Mouse (Mus musculus): ENCODE results near the gene Apba1. TPM values are rescaled to one million over a fixed set of nuclear protein-coding genes. Genes with fewer than 3 reads are reported as not detected.
A peak's percentile ranks its signal among the peaks of the same experiment; 100 is the strongest.

Gene Apba1
- total RNA-seq, 4 experiments from 2014 or later: 4.4 to 7.5 (median 5.3) TPM

DNA sequence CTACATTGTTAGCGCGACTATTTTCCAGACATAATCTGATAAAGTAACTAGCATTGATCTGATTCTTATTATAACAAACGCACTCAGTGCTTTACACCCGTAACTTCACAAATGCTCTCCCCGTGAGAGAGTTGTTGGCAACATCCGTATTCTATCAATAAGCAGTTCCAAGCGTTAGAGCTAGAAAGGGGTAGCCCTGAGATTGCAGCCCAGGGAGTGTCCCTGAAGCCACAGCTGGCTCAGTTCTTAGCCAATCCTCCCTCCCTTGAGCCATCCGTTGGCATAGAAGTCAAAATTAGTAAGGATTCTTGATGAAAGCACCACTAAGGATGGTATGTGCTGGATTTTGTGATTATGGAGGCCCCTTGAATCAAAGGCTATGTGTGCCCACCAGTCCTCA lies 48.7 kb downstream of the Apba1 start:
- no peak for DNase-seq

DNA sequence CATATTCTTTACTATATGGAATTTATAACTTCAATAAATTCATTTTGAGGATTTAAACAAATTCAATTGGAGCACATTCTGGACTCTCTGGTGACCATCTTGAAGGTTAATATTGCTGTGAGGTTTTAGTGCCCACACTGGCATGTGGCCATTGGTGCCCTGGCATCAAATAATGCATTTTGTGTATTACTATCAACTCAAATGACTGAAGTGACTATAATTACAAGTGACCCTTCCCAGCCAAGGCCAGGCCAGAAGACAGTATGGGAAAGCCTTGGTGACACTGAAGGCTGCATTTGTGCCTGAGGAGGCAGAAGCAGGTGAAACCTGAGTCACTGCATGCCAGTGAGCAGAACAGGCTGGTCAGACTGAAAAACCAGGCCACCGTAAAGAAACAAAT lies 50.5 kb downstream of the Apba1 start:
- DNase-seq: no peak

DNA sequence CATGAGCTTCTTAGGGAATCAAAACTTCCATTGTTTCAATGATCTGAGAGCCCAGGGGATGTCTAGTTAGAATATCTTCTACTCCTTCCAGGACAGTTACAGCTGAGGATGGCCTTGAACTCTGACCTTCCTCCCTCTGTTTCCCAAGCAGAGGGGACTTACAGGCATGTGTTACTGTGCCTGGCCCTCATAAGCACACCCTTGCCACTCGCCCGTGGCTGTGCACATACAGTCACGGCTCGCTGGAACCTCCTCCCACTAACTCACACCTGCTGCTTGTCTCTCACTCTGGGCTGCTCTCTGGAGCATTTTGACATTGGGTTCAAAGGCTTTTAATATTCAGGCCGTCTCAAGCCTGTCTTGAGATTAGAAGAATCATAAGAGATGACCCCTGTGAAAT lies 51.8 kb downstream of the Apba1 start:
- no peak for DNase-seq

DNA sequence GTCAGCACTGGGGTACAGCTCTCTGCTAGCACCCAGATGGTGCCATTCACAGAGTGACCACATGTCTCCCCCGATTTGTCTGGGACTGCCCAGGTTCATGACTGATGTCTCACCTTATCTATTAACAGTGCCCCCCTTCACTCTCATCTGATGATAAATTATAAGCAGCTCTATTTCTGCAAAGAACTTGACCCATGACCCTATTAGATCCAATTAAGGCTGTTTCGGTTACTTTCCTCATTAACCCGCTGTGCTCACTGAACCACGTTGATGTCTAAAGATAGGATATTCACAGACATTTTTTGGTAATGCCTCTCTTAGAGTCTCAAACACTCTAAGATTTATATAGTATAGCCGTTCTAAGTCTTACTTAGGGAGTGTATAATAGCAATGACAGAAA lies 52.3 kb downstream of the Apba1 start:
- DNase-seq: no peak

DNA sequence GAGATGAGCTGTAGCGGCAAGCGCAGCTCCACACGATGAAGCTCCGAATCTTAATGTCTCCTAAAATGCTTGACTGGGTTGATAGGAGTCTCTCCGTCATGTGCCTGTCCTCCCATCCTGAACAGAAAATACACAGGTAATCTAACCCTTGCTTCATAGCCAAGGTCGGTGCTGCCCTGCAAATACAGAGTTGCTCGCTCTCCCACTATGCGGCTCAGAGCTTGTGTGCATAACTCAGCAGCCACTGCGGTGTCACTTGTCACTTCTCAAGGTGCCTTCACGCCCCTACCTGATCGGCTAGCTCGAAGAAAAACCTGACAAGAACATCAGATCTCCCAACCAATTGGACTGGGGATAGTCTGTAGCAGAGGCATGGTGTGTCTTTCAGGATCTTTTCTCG lies 58.1 kb downstream of the Apba1 start:
- DNase-seq: no peak

DNA sequence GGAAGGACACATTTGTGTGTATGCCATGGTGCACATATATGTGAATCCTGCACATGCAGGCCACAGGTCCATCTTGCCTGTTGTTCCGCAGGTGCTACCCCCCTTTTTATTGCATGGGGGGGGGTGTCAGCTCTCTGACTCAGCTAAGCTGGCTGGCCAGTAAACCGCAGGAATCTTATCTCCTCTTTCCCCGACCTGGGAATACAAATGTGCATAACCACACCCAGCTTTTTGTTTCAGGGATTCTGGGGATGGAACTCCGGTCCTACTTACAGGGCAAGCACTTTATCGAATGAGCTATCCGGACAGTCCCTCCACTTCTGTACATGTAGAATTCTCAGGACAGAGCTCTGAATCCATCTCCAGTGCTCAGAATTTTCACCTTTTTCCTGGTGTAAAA lies 58.5 kb downstream of the Apba1 start:
- no peak for DNase-seq

DNA sequence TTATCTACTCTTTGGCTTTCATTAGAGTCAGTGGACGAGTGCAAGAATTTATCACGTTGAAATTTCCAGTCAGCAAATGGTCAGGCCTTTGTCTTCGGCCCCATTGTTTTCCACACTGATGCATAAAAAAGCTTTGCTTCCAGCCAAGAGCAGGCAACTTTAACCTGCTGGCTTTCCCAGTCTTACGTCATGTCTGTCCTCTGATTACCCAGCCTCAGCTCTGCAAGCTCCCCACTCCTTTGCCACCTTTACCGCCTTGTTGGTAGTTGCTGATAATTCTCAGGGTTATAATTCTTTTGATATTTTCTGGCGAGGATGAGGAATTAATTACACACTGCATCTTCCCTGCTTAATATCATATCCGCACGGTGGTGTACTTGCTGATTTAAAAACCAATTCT lies 61.2 kb downstream of the Apba1 start:
- DNase-seq: no peak

DNA sequence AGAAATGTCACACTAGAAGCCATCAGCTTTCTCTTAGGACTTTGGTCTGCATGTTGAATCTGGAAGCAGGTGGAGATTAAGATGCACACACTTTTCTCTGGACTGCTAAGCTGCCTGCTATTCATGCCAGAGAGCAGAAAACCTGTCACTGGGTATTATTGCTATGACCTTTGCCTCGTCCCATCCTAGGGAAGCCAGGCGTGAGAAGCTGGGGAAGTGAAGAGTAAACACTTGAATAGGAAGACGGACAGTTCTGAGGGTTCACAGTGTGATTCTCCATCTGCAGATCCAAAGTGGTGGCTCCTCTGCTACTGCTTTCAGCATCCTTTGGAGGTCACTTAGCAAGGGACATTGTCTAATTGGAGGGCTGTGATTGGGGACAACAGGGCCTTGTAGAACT lies 63.8 kb downstream of the Apba1 start:
- DNase-seq: no peak

DNA sequence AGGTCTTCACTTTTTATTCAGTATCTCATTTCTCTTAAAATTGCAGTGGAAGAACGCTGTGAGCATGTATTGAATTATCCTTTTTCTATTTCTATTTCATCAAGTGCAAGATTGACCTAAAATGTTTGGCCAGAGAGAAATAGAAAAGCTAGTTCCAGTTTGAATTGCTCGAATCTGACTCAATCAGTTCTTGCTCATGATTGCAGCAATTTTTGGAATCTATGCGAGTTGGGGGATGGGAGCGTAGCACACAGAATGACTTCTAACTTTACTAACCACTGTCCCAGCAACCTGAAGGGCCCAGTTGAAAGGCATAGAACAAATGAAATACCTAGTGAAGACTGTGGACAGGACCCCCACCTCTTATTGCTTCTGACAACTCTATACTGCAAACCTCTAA lies 64.8 kb downstream of the Apba1 start:
- no peak for DNase-seq

DNA sequence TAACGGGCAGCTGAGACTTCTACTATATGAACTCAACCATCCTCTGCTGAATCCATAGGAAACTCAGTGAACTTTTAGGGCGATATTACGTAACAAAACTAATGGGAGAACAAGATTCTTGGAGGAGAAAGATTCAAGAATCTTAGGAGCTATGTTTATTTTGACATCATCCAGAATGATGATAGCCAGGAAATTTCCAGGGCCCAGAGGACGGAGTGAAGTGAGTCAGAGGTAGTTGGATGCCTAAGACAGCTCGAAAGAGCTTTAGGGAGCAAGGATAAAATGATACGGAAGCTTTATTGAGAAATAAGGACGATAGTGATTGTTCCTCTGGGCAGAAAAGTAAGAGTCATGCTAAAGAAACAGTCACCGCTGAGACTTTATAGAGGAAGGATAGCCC lies 67.6 kb downstream of the Apba1 start:
- no peak for DNase-seq

DNA sequence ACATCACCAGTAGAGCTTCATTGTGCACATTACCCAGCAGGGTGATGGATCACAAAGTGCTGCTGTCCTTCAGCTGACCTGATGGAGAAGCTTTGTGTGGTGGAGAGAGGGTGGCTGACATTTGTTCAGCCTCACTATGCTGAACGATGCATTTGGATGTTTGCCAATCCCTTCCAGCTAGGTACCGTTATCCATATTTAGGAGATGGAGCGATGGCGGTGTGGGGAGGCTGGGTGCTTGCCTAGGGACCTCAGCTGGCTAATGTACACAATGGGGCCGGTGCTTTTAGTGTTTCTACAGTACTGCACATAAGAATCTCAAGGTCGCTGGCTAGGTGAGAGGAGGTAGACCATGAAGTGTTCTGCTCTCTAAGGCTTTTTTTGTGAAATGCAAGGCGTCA lies 72.1 kb downstream of the Apba1 start:
- DNase-seq: no peak

DNA sequence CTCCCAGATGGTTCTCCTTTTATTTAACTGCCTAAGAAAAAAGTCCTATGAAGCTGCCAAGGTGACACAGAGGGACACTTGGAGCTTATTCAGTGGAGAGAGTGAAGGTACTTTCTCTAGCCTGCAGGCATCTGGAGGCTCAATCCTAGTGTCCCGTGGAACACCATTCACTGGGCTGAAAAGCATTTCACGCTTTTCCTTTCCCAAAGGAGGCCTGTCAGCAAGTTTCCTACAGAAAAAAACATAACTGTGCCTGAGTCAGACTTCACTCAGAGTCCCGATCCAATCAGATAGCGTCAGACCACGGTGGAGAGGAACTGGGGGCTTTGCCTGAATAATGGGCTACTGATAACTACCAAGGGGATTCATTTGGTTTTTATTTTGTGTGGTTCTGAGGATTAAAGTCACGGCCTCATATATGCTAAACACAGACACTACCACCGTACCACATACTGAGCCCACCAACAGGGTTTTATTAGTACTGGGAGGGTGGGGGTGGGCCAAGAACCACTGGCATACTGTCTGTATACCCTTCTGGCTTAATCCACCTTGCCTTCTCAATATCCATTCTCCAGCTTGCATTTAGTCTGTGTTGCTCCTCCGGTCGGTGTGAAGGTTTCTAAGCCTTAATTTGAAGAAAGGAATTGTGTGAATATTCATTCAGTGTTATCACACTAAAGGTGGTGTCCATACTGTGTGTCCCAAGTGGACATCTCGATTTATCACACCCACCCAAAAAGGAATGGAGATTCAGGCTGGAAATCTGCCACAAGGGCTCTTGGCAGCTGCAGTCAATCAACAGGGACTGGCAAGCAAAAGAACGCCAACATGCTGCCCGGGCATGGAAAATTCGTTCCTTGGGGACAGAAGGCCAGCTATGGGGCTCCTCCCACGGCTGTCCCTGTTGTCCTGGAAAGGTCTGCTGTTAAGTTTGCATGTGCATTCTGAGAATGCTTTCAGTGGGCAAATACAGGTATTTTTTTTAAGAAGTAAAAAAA lies 75.3 kb downstream of the Apba1 start:
- DNase-seq: no peak

DNA sequence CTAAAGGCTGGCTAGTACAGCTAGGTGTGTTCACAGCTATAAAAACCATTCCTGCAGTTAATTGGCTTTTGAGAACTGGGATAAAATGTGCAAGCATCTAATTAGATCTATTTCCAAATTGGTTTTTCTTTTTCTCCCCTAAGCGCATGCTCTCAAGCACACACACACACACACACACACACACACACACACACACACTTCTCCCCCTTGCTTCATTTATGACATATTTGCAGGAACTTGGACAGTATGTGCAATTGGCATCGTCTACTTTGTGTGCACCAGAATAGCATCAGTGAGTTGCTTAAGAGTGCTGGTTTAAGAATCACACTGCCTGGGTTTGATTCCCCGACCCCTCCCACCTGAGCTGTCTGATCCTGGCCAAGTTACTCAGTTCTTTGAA lies 76.0 kb downstream of the Apba1 start:
- DNase-seq: no peak

DNA sequence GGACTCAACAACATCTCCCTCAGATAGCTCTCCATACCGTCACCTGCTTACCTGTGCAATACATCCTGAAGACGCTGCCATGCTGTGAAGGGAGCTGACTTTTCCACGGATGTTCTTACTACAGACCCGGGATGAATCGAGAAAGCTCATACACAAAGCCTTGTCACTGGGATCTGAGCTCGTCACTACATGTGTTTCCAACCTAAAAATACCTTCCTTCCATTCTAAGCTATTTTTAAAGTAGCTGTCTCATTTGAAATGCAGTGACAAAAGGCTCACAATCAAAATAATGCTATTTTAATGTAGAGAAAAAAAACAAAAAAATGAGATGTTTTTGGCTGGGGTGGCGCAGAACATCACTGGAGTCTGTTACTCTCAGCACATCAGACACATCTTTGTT lies 97.1 kb downstream of the Apba1 start:
- no peak for DNase-seq

DNA sequence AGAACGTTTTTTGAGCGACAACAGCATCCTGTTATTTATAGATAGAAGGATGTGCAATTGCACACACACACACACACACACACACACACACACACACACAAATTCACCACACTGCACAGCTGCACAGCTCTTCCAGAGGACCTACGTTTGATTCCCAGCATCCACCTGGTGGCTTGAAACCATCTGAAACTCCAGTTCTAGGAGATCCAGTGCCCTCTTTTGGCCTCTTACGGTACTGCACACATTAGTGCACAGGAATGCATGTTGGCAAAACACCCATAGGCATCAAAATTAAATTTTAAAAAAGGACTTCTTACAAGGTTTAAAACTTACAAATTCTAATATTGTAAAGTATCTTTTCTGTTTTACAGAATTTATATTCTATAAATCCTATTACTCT lies 99.4 kb downstream of the Apba1 start:
- DNase-seq: no peak

DNA sequence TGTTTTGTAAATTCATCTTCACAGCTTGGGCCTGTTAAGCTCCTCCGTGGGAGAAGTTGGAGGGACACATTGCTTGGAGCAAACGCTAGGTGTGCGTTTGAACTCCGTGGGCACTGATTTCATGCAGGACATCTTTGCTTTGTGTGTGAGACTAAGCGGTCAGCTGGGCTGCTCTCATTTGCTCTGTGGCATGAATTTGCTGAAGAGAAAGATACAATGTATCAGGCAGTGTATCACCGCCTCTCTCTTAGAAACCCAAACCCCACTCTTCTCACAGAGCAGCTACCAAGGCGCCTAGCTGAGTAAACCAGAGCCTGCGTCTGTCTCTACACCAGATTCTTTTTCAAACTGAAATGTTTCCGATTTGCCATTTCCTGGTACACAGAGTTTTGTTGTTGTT lies 100.1 kb downstream of the Apba1 start:
- DNase-seq: no peak

DNA sequence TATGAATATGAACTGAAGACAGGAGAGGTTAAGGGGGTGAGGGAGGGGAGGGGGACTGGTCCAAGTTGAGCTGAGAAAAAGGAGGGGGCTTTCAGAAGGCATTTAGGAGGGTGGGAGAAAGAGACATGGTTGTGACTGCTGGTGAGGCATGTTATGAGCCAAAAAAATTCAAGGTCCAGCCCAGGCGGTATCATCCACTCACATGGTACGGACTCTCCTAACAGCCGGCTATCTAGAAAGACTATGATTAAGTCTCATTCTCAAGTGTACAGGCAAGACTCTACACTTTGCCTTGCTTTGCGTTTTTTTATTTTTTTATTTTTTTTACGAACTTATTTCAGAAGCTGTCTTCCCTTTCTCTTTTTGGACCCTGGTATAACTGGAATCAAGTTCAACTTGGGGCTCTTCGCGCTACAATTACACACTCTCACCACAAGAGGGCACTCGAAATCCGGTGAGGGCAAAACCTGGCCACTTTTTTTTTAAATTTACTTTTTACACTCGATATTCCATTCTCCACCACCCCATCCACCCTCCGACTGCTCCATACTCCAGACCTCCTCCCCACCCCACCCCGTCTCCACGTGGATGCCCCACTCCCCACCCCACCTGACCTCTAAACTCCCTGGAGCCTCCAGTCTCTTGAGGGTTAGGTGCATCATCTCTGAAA lies 101.6 kb downstream of the Apba1 start:
- DNase-seq: no peak

DNA sequence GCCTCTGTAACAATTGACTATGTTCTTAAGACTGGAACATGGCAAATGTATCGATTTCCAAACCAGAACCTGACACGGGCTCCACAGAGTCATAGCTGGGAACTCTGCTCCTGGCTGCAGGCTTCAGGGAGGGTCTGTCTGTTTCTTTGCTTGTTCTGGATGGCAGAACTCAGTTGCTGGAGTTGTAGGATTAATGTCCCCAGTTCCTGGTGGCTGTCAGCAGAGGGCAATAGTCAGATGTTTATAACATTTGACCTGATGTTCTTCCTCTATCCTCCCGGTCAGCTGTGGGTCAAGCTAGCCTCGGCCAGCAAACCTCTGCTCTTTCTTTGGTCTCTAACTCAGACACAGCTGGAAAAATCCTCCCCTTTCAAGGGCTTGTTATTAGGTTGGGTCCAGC lies 104.0 kb downstream of the Apba1 start:
- no peak for DNase-seq

DNA sequence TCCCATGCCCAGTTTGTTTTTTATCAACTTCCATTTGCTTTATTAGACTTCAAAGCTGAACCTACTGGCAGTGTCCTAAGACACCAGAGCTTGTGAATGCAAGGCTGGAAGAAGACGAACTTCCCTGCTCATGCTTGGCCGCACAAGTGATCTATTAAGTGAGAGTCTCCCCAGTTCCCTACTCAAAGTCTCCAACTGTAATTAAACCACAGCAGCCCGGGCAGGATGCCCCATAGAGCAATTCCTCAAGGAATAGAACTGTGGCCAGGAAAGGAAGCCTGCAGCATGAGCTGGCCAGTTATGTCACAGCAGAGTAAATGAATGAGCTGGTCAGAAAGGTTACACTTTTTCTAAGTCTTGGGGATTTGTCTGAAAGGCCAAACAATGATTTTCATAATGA lies 105.3 kb downstream of the Apba1 start:
- peak; percentile 7 for DNase-seq

DNA sequence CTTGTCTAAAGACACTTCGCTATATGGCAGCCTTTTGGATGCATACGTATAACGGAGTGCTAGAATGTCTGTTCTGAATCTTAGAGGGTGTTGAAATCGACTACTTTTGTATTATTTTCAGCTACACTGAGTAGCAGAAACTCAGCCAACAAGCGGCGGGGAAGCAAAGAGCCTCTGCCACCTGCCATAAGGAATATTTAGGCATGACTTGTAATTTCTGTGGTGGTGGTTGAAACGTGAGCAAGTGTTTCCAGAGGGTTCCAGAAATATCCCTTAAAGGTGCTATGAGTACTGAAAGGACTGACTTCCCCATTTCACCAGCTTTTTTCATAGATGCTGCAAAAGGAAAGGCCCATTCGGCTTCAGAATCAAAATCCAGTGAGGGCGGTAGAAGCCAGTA lies 107.4 kb downstream of the Apba1 start:
- DNase-seq: no peak

DNA sequence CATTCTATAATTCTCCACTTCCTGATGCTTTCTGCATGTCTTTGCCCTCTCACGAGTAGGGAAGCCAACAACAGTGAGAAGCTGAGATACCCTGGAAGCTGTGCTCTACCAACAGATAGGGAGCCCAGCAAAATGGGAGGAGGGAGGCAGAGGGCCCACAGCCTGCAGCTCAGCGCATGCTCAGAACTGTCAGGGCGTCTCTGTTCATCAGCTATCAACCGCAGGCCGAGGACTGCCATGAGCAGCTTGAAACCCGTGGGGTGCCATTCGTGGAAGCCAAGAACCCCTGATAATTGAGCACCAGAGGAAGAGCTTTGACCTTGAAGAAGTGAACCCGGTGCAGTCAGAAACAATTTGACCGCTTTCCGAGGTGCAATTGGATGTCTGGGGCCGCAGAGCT lies 108.4 kb downstream of the Apba1 start:
- no peak for DNase-seq

DNA sequence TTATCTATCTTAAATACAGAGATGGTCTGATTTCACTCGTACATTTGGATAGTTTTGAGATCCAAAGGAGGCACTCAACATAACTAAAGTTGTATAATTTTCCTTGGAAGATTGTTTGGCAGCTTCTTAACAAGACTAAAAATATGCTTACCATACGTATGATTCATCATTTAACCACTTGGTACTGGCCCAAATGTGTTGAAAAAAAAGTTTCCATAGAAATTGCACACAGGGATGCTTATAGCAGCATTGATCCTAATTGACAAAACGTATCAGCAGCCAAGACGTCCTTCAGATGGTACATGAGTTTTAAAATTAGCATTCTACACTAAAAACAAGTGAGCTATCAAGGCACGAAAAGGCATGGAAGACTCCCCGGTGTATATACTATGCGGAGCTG lies 108.9 kb downstream of the Apba1 start:
- no peak for DNase-seq

DNA sequence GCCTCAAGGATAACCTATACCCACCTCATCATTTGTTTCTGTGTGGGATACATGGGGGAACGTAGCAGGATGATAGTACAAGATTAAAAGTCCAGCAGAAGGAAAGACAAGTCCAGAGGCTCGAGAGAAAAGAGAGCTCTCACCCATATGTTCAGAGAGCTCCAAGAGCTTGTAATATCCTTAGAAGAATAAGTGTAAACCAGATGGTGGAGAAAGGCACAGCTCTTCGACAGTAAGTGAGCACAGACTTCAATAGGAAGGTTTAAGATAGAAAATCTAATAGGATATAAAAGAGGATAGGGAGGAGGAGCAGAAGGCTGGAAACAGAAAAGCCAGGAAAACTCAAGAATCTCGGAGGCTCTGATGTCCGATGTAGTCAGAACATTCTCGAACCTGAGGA lies 115.8 kb downstream of the Apba1 start:
- no peak for DNase-seq

DNA sequence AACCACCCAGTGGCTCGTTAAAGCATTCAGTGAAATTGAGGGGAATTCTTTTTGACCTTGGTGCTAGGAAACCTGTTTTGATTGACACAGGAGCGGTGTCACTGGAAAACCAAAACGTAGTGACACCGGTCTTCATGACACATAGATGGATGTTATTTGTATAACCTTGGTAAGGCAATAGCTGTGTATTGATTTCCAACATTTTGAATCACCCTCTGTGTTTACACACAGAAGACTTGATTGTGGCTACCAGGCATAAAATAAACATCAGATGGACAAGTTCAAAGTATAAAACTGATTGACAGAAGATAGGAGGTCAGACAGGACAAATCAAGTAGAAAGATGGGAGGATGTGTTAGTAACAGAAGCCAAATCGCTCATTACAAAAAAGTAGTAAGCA lies 117.1 kb downstream of the Apba1 start:
- no peak for DNase-seq
